Mouse (Mus musculus): ENCODE data around the gene Prpf8. TPM values are rescaled to one million over a fixed set of nuclear protein-coding genes. Genes with fewer than 3 reads are reported as not detected.

Gene Prpf8
- total and polyA plus RNA-seq, 3 experiments, result 49.0 to 93.2 (median 84.4) TPM

- DNase-seq, result no peak
- H3K4me1 ChIP-seq (ENCODE audit: control insufficient read depth, insufficient read depth, low read length), result peaks cover 16% of the 10 kb centered on the region
- WGBS, result 61% methylated on average over 6 of the region's 6 CpGs
- intact Hi-C loops (cut with DNase I), result loop anchor here (2.0 kb wide), 1 partner anchor 13 kb away; no protein-coding TSS in a partner anchor
- no peaks in the 10 kb centered on the region for H3K27me3 ChIP-seq (ENCODE audit: control insufficient read depth, insufficient read depth, low read length)
- no peaks in the 10 kb centered on the region for H3K79me2 ChIP-seq (replicated peaks; ENCODE audit: control insufficient read depth, insufficient read depth, low read length)
- peak overlapping the region; percentile 88 for H3K27ac ChIP-seq
- H3K4me3 ChIP-seq, result no peak overlapping the region
- no peaks in the 10 kb centered on the region for H3K36me3 ChIP-seq (ENCODE audit: control insufficient read depth, insufficient read depth, low read length)
- peak overlapping the region; percentile 39 for H3K9ac ChIP-seq (ENCODE audit: low read depth, low read length)
- TF ChIP-seq EP300 (IDR thresholded peaks at IDR 0.05; ENCODE audit: insufficient read depth, low read depth, low read length) (no peak), POLR2A (IDR thresholded peaks at IDR 0.05; ENCODE audit: insufficient read depth, low read depth, low read length) (0 out of 2 replicates have a peak, but pooled peaks have one; percentile 5), CTCF (IDR thresholded peaks at IDR 0.05) (no peak)
Measured at GRCm38 (mm10) chr11:75533314-75534015, 46.8 kb downstream of the Prpf8 start.

- H3K79me2 ChIP-seq (replicated peaks; ENCODE audit: control insufficient read depth, insufficient read depth, low read length), result no peaks in the 10 kb centered on the region
- TF ChIP-seq POLR2A (IDR thresholded peaks at IDR 0.05; ENCODE audit: insufficient read depth, low read depth, low read length) (no peak), EP300 (IDR thresholded peaks at IDR 0.05; ENCODE audit: insufficient read depth, low read depth, low read length) (no peak), CTCF (IDR thresholded peaks at IDR 0.05) (no peak)
- intact Hi-C loops (cut with DNase I), result no loop called here
- DNase-seq, result no peak
- H3K4me1 ChIP-seq (ENCODE audit: control insufficient read depth, insufficient read depth, low read length), result peaks cover 16% of the 10 kb centered on the region
- H3K36me3 ChIP-seq (ENCODE audit: control insufficient read depth, insufficient read depth, low read length), result no peaks in the 10 kb centered on the region
- H3K9ac ChIP-seq (ENCODE audit: low read depth, low read length), result no peak overlapping the region
- H3K4me3 ChIP-seq, result no peak overlapping the region
- H3K27me3 ChIP-seq (ENCODE audit: control insufficient read depth, insufficient read depth, low read length), result no peaks in the 10 kb centered on the region
- WGBS, result 41% methylated on average over 4 of the region's 4 CpGs
- H3K27ac ChIP-seq, result peak overlapping the region; percentile 88
Measured at GRCm38 (mm10) chr11:75534286-75535033, 47.8 kb downstream of the Prpf8 start.

GRCm38 (mm10) chr11:75535106-75535795 is 48.6 kb downstream of the Prpf8 start:
- no peak for DNase-seq
- H3K4me1 ChIP-seq (ENCODE audit: control insufficient read depth, insufficient read depth, low read length), result peaks cover 16% of the 10 kb centered on the region
- H3K36me3 ChIP-seq (ENCODE audit: control insufficient read depth, insufficient read depth, low read length), result no peaks in the 10 kb centered on the region
- intact Hi-C loops (cut with DNase I), result no loop called here
- 45% methylated on average over 13 of the region's 13 CpGs for WGBS
- H3K79me2 ChIP-seq (replicated peaks; ENCODE audit: control insufficient read depth, insufficient read depth, low read length), result no peaks in the 10 kb centered on the region
- H3K27me3 ChIP-seq (ENCODE audit: control insufficient read depth, insufficient read depth, low read length), result no peaks in the 10 kb centered on the region
- no peak overlapping the region for H3K9ac ChIP-seq (ENCODE audit: low read depth, low read length)
- TF ChIP-seq CTCF (IDR thresholded peaks at IDR 0.05) (no peak), EP300 (IDR thresholded peaks at IDR 0.05; ENCODE audit: insufficient read depth, low read depth, low read length) (no peak), POLR2A (IDR thresholded peaks at IDR 0.05; ENCODE audit: insufficient read depth, low read depth, low read length) (no peak)
- H3K27ac ChIP-seq, result peak overlapping the region; percentile 20; the same call in 1 of the 2 replicates
- H3K4me3 ChIP-seq, result no peak overlapping the region

GRCm38 (mm10) chr11:75536255-75537024 is 49.8 kb downstream of the Prpf8 start:
- no peak for DNase-seq
- Histone ChIP-seq H3K27me3 (ENCODE audit: control insufficient read depth, insufficient read depth, low read length) (no peaks in the 10 kb centered on the region), H3K27ac (no peak overlapping the region), H3K9ac (ENCODE audit: low read depth, low read length) (no peak overlapping the region), H3K4me3 (no peak overlapping the region), H3K36me3 (ENCODE audit: control insufficient read depth, insufficient read depth, low read length) (no peaks in the 10 kb centered on the region), H3K4me1 (ENCODE audit: control insufficient read depth, insufficient read depth, low read length) (peaks cover 18% of the 10 kb centered on the region), H3K79me2 (replicated peaks; ENCODE audit: control insufficient read depth, insufficient read depth, low read length) (no peaks in the 10 kb centered on the region)
- TF ChIP-seq POLR2A (IDR thresholded peaks at IDR 0.05; ENCODE audit: insufficient read depth, low read depth, low read length) (no peak), CTCF (IDR thresholded peaks at IDR 0.05) (no peak), EP300 (IDR thresholded peaks at IDR 0.05; ENCODE audit: insufficient read depth, low read depth, low read length) (no peak)
- WGBS, result 96% methylated on average over 12 of the region's 12 CpGs
- intact Hi-C loops (cut with DNase I), result no loop called here

GRCm38 (mm10) chr11:75537025-75537414 is 50.4 kb downstream of the Prpf8 start:
- H3K4me1 ChIP-seq (ENCODE audit: control insufficient read depth, insufficient read depth, low read length), result peaks cover 18% of the 10 kb centered on the region
- 85% methylated on average over 8 of the region's 8 CpGs for WGBS

More at GRCm38 (mm10) chr11:75537025-75537414, 50.4 kb downstream of the Prpf8 start:
- Histone ChIP-seq H3K4me3 (no peak overlapping the region), H3K36me3 (ENCODE audit: control insufficient read depth, insufficient read depth, low read length) (no peaks in the 10 kb centered on the region), H3K9ac (ENCODE audit: low read depth, low read length) (no peak overlapping the region), H3K27ac (no peak overlapping the region; the same call in 1 of the 2 replicates), H3K79me2 (replicated peaks; ENCODE audit: control insufficient read depth, insufficient read depth, low read length) (no peaks in the 10 kb centered on the region), H3K27me3 (ENCODE audit: control insufficient read depth, insufficient read depth, low read length) (no peaks in the 10 kb centered on the region)
- intact Hi-C loops (cut with DNase I), result no loop called here
- TF ChIP-seq POLR2A (IDR thresholded peaks at IDR 0.05; ENCODE audit: insufficient read depth, low read depth, low read length) (no peak), EP300 (IDR thresholded peaks at IDR 0.05; ENCODE audit: insufficient read depth, low read depth, low read length) (no peak), CTCF (IDR thresholded peaks at IDR 0.05) (no peak)
- DNase-seq, result no peak
